Mouse (Mus musculus): Measurements from ENCODE around the gene Smgc. TPM values are rescaled to one million over a fixed set of nuclear protein-coding genes. Genes with fewer than 3 reads are reported as not detected.

Gene Smgc
- not detected for polyA plus RNA-seq (2015; fragmentation: Illumina TruSeq; extraction: RNeasy Lipid Tissue Mini Kit (QIAGEN cat#74804); ENCODE audit: low read depth, low replicate concordance)

DNA sequence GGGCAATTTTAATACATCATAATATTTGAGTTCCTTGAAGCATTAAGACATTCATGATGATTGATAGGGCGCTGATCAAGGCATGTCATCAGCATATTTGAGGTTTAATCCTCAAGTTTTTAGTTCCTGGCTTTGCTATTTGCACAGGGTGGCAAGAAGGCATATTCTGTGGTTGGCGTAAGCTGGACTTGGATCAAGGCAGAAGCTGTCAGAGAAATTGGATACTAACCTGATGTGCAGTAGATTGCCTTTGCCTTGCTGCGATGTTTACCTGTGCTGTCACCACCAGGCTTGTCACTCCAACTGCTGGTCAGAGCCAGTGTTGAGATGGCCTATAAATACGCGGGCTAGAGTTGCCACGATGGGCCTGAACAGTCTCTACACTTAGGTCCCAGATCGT is at the start of gene Smgc:
Gene Smgc, plus strand, starts transcription at position 301 of the 400 bp plus-strand sequence.

Other genes with a start within 250 kb of the Smgc start
- gene Lrrk2, start 165.1 kb upstream of the Smgc start, polyA plus RNA-seq (2015; fragmentation: Illumina TruSeq; extraction: RNeasy Lipid Tissue Mini Kit (QIAGEN cat#74804); ENCODE audit: low read depth, low replicate concordance): 34.1 TPM
- 177 TPM for gene Cntn1, start 212.9 kb downstream of the Smgc start, polyA plus RNA-seq (2015; fragmentation: Illumina TruSeq; extraction: RNeasy Lipid Tissue Mini Kit (QIAGEN cat#74804); ENCODE audit: low read depth, low replicate concordance)

Measured in brain, adult 10 weeks (tissue).